Mouse (Mus musculus) adipocyte (in vitro differentiated cells): ENCODE measurements at regions not wholly inside any gene's neighbourhood (a gene's known extent, or its start where the extent isn't known, plus 50 kb on each side); places are given as distances from the start of the nearest gene placed in this dataset.
"Not testable (repeated sequence)": the region's sequence is repeated elsewhere in the genome, so short reads cannot be mapped to it uniquely, and the experiment has no call there.

Experiments
- DNase-seq: peaks from one replicate; pipeline ENCODE4 v3.0.0-alpha.2; 2016; ENCODE audit warnings: low spot score

- no peak for DNase-seq
These were observed 204.7 kb upstream of the Pclo start for GRCm38 (mm10) chr5:14309981-14310380.

GRCm38 (mm10) chr5:14311729-14312128 lies 203.0 kb upstream of the Pclo start:
- no peak for DNase-seq

GRCm38 (mm10) chr5:14320216-14320615 lies 194.5 kb upstream of the Pclo start:
- no peak for DNase-seq

GRCm38 (mm10) chr5:14322000-14322399 lies 192.7 kb upstream of the Pclo start:
- no peak for DNase-seq

- DNase-seq: no peak
These were observed 154.3 kb upstream of the Pclo start for GRCm38 (mm10) chr5:14360446-14360845.

- peak; percentile 33 for DNase-seq
These were observed 125.4 kb upstream of the Pclo start for GRCm38 (mm10) chr5:14389184-14389890.

GRCm38 (mm10) chr5:14391793-14392192 lies 122.9 kb upstream of the Pclo start:
- no peak for DNase-seq

GRCm38 (mm10) chr5:14403381-14403780 lies 111.3 kb upstream of the Pclo start:
- DNase-seq: not testable (repeated sequence)

GRCm38 (mm10) chr5:14404344-14404743 lies 110.4 kb upstream of the Pclo start:
- DNase-seq: no peak

GRCm38 (mm10) chr5:14415234-14415862 lies 99.4 kb upstream of the Pclo start:
- no peak for DNase-seq

- DNase-seq: no peak
These were observed 61.6 kb upstream of the Pclo start for GRCm38 (mm10) chr5:14453082-14453481.
